ENCODE assay signal across 8 mouse cellular contexts in genomic region chr13:38151671-38152428, GRCm38 (mm10). TPM values are rescaled to one million over a fixed set of nuclear protein-coding genes. Genes with fewer than 3 reads are reported as not detected.
DNase-seq lines count a peak whose midpoint lies in the region; ATAC-seq and TF ChIP-seq lines count a peak whose summit lies in the region.

No protein-coding gene starts in this region.

- no peak overlapping the region for H3K27ac ChIP-seq in testis, adult 2 months (ENCODE audit: control insufficient read depth, insufficient read depth, low read depth, low read length)
- H3K27ac ChIP-seq in embryonic facial prominence, embryonic 12.5 days, result no peak overlapping the region
- no peak overlapping the region for H3K27ac ChIP-seq in hindbrain, embryonic 15.5 days (replicated peaks)
- H3K27ac ChIP-seq in liver, embryonic 12.5 days, result peak overlapping the region; percentile 50; the same call in 1 of the 2 replicates

- DNase-seq in testis, postnatal 14 days (ENCODE audit: low spot score), result no peak
- peak; percentile 3 for DNase-seq in naive thymus-derived CD4-positive, alpha-beta T cell, adult 2 months (ENCODE audit: low read depth)
- no peak for DNase-seq in frontal cortex, postnatal 25 days (ENCODE audit: low spot score in 2 of 2)
- no peak for DNase-seq in MN1 (ENCODE audit: low spot score)

- H3K4me3 ChIP-seq in testis, adult 2 months (ENCODE audit: control insufficient read depth, low read depth, low read length), result peak overlapping the region; percentile 63
- H3K4me3 ChIP-seq in embryonic facial prominence, embryonic 12.5 days, result peak overlapping the region; percentile 48
- peak overlapping the region; percentile 43 for H3K4me3 ChIP-seq in hindbrain, embryonic 15.5 days
- H3K4me3 ChIP-seq in liver, embryonic 12.5 days, result peak overlapping the region; percentile 51

- H3K27me3 ChIP-seq in testis, adult 2 months (ENCODE audit: control insufficient read depth, insufficient read depth, low read length), result peaks cover 3% of the 10 kb centered on the region
- peaks cover 54% of the 10 kb centered on the region for H3K27me3 ChIP-seq in embryonic facial prominence, embryonic 12.5 days
- H3K27me3 ChIP-seq in hindbrain, embryonic 15.5 days, result peaks cover 86% of the 10 kb centered on the region
- H3K27me3 ChIP-seq in liver, embryonic 12.5 days (replicated peaks), result peaks cover 64% of the 10 kb centered on the region

- under 1% methylated on average over 45 of the region's 49 CpGs for WGBS in embryonic facial prominence, embryonic 12.5 days
- under 1% methylated on average over 41 of the region's 49 CpGs for WGBS in hindbrain, embryonic 15.5 days
- WGBS in liver, embryonic 12.5 days (ENCODE audit: insufficient replicate concordance), result 1% methylated on average over 49 of the region's 49 CpGs

- no peak for TF ChIP-seq POLR2A in testis, adult 2 months (IDR thresholded peaks at IDR 0.05; ENCODE audit: control insufficient read depth, low read depth, low read length)

- H3K4me2 ChIP-seq in embryonic facial prominence, embryonic 12.5 days (replicated peaks), result peak overlapping the region; percentile 81
- H3K4me2 ChIP-seq in hindbrain, embryonic 15.5 days, result peak overlapping the region; percentile 89
- peak overlapping the region; percentile 70 for H3K4me2 ChIP-seq in liver, embryonic 12.5 days

- H3K9ac ChIP-seq in embryonic facial prominence, embryonic 12.5 days, result peak overlapping the region; percentile 49
- no peak overlapping the region for H3K9ac ChIP-seq in hindbrain, embryonic 15.5 days
- peak overlapping the region; percentile 42; the same call in 1 of the 2 replicates for H3K9ac ChIP-seq in liver, embryonic 12.5 days

- ATAC-seq in embryonic facial prominence, embryonic 12.5 days (ENCODE audit: insufficient number of reproducible peaks, insufficient read depth, low FRiP score, low TSS enrichment), result peak; percentile 71
- ATAC-seq in hindbrain, embryonic 15.5 days (ENCODE audit: low FRiP score, low read depth), result peak; percentile 63; the same call in 1 of the 2 replicates
- peak; percentile 36 for ATAC-seq in liver, embryonic 12.5 days

- no peaks in the 10 kb centered on the region for H3K36me3 ChIP-seq in testis, adult 2 months (ENCODE audit: control insufficient read depth, insufficient read depth, low read length)
- no peaks in the 10 kb centered on the region for H3K36me3 ChIP-seq in embryonic facial prominence, embryonic 12.5 days
- no peaks in the 10 kb centered on the region for H3K36me3 ChIP-seq in hindbrain, embryonic 15.5 days
- no peaks in the 10 kb centered on the region for H3K36me3 ChIP-seq in liver, embryonic 12.5 days

- no peak for TF ChIP-seq CTCF in testis, adult 2 months (IDR thresholded peaks at IDR 0.05; ENCODE audit: control insufficient read depth, insufficient read depth, insufficient replicate concordance, low read depth, low read length)

- no peaks in the 10 kb centered on the region for H3K9me3 ChIP-seq in embryonic facial prominence, embryonic 12.5 days
- no peaks in the 10 kb centered on the region for H3K9me3 ChIP-seq in hindbrain, embryonic 15.5 days
- no peaks in the 10 kb centered on the region for H3K9me3 ChIP-seq in liver, embryonic 12.5 days (replicated peaks)

- H3K4me1 ChIP-seq in testis, adult 2 months (ENCODE audit: control insufficient read depth, insufficient read depth, low read length), result peaks cover 17% of the 10 kb centered on the region
- H3K4me1 ChIP-seq in embryonic facial prominence, embryonic 12.5 days, result peaks cover 13% of the 10 kb centered on the region
- peaks cover 20% of the 10 kb centered on the region for H3K4me1 ChIP-seq in hindbrain, embryonic 15.5 days (replicated peaks)
- H3K4me1 ChIP-seq in liver, embryonic 12.5 days, result peaks cover 18% of the 10 kb centered on the region

RNA-seq across cellular contexts. Expression of gene Dsp, which starts 0.8 kb away (rescaled TPM):
- 0.21 and 0.48 TPM in 2 replicates for polyA plus RNA-seq in testis, adult 2 months (2012; rRNA removed)
- polyA plus RNA-seq in embryonic facial prominence, embryonic 12.5 days (2016; fragmentation: Nextera tagmentation; extraction: Ambion mirVana), result 7.2 and 7.6 TPM in 2 replicates
- 0.22 and 0.24 TPM in 2 replicates for polyA plus RNA-seq in hindbrain, embryonic 15.5 days (2015; fragmentation: Nextera tagmentation; extraction: Ambion mirVana)
- 2.1 and 2.3 TPM in 2 replicates for polyA plus RNA-seq in liver, embryonic 12.5 days (2016; fragmentation: Nextera tagmentation; extraction: Ambion mirVana)

RNA-seq across cellular contexts. Expression of gene Snrnp48, which starts 52.9 kb away (rescaled TPM):
- 16.0 and 17.1 TPM in 2 replicates for polyA plus RNA-seq in testis, adult 2 months (2012; rRNA removed)
- polyA plus RNA-seq in embryonic facial prominence, embryonic 12.5 days (2016; fragmentation: Nextera tagmentation; extraction: Ambion mirVana), result 40.5 TPM in 2 replicates
- polyA plus RNA-seq in hindbrain, embryonic 15.5 days (2015; fragmentation: Nextera tagmentation; extraction: Ambion mirVana), result 24.8 and 26.8 TPM in 2 replicates
- 19.3 and 24.3 TPM in 2 replicates for polyA plus RNA-seq in liver, embryonic 12.5 days (2016; fragmentation: Nextera tagmentation; extraction: Ambion mirVana)
